Mouse (Mus musculus): ENCODE data around the gene Sapcd2. TPM values are rescaled to one million over a fixed set of nuclear protein-coding genes. Genes with fewer than 3 reads are reported as not detected.

Gene Sapcd2
- polyA plus RNA-seq, 1 experiment from 2014 or later: 37.6 TPM

DNA sequence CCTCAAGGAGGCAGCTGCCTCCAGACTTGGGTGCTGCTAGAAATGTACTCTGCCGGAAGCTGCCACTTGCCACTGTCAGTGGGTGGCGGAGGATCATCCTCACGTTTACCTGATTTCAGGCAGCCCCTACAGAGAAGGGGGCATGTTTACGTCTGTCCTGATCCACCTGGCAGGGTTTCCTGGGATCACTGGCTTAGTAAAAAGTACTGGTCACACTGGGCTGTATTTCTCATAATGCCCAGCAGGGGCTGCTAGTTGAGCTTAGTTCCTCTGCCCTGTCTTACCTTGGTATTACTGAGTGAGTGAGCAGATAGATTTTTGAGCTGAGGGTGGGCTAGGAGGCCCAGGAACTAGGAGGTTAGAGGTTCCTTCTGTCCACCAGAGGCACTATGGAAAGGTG, 4.5 kb downstream of the Sapcd2 start:
- Histone ChIP-seq H3K4me2 (no peak overlapping the region), H3K36me3 (peaks cover 7% of the 10 kb centered on the region; the same call in 1 of the 2 replicates), H3K9ac (no peak overlapping the region), H3K27ac (no peak overlapping the region), H3K27me3 (replicated peaks) (no peaks in the 10 kb centered on the region), H3K4me3 (replicated peaks) (no peak overlapping the region), H3K4me1 (peaks cover 25% of the 10 kb centered on the region), H3K9me3 (no peaks in the 10 kb centered on the region)
- WGBS: 56% methylated on average over 4 of the region's 4 CpGs
- ATAC-seq (ENCODE audit: insufficient read depth, low FRiP score, low read depth): no peak

DNA sequence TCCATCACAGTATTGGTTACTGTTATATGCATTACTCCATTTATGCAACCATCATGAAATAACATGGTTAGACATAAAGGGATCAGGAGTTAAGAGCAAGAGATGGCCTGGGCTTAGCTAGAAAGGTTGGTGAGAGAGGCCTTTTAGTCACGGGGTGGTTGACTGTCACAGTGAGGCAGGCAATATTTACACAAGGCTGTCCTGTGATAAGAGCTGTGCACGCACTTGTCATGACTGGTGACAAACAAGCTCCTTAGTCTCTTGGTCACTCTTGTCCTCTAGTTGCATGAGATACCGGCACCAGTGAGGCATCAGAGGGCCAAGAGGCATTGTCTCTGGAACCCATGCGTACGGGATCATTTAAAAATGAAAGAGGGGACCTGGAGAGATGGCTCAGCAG, 12.4 kb downstream of the Sapcd2 start:
- no peaks in the 10 kb centered on the region for H3K4me1 ChIP-seq
- no peak for ATAC-seq (ENCODE audit: insufficient read depth, low FRiP score, low read depth)
- H3K9me3 ChIP-seq: no peaks in the 10 kb centered on the region
- H3K36me3 ChIP-seq: no peaks in the 10 kb centered on the region
- WGBS: 58% methylated on average over 5 of the region's 5 CpGs
- H3K27ac ChIP-seq: no peak overlapping the region
- H3K27me3 ChIP-seq (replicated peaks): no peaks in the 10 kb centered on the region
- no peak overlapping the region for H3K4me2 ChIP-seq
- no peak overlapping the region for H3K9ac ChIP-seq
- no peak overlapping the region for H3K4me3 ChIP-seq (replicated peaks)

DNA sequence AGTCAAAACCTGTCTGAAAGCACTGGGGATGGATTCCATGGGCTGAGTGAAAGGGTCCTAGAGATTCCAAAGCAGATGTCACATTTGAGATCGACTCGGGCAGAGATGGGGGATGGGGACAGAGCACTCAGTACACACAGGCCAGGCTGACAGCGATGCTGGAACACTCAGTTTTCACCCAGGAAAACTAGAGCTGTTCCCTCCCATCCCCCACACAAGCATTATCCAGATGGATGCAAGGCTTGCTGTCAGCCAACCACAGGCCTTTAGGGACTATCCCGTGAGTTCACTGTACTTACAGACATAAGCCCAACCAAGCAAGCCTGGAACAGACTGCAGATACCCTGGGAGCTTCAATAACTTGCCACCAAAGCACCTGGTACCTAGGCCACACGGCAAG, 19.1 kb downstream of the Sapcd2 start:
- no peak overlapping the region for H3K9ac ChIP-seq
- peaks cover 11% of the 10 kb centered on the region; the same call in 1 of the 2 replicates for H3K27me3 ChIP-seq (replicated peaks)
- no peaks in the 10 kb centered on the region for H3K9me3 ChIP-seq
- H3K27ac ChIP-seq: no peak overlapping the region
- H3K4me1 ChIP-seq: peaks cover 15% of the 10 kb centered on the region
- ATAC-seq (ENCODE audit: insufficient read depth, low FRiP score, low read depth): no peak
- no peak overlapping the region for H3K4me3 ChIP-seq (replicated peaks)
- H3K36me3 ChIP-seq: no peaks in the 10 kb centered on the region
- no peak overlapping the region for H3K4me2 ChIP-seq
- 54% methylated on average over 5 of the region's 5 CpGs for WGBS

DNA sequence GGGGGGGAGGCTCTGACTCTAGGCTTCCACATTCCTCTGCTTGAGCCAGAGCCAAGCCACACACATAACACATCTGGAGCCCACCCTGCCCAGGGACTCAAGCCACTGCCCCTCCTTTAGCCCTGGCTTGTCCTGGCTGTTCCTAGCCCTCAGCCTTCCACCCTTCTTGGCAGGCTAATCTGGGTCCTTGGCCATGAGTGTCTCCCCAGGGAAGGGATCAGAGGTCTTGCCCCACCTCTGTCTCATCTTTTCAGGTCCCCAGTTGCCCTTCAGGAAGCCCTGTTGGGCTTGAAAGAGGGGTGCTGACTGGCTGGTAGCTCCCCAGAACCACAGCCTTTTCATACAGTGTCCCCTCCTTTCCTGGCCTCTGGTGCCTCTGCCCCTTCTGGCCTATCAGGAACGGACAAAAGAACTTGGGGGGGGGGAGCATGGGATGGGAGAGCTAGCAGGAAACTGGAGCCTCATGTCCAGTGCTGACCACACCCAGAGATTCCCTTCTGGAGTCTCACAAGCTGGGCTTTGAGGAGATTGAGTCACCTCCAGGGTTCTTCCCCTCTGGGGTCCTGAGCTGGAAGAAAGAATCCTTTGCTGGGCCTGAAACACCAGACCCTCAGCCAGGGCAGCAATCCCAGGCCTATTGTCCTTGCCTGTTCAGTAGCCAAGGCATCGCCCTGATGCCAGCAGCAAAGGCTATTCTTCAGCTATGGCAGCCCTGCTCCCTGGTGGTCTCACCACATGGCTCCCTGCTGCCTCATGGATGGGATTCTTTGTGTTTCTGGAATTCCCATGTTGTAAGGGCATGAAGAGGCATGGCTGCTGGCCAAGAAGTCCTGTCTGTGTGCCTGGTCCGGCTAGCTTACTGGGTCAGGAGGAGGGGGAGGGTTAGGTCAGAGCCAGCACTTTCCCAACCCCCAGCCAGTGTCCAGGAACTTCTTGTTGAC, 22.4 kb downstream of the Sapcd2 start:
- no peak overlapping the region for H3K4me3 ChIP-seq (replicated peaks)
- H3K4me1 ChIP-seq: peaks cover 15% of the 10 kb centered on the region
- no peak; the same call in 1 of the 2 replicates for ATAC-seq (ENCODE audit: insufficient read depth, low FRiP score, low read depth)
- 30% methylated on average over 3 of the region's 3 CpGs for WGBS
- H3K9ac ChIP-seq: no peak overlapping the region
- H3K27ac ChIP-seq: peak overlapping the region; percentile 65
- no peaks in the 10 kb centered on the region for H3K9me3 ChIP-seq
- no peaks in the 10 kb centered on the region for H3K36me3 ChIP-seq
- H3K27me3 ChIP-seq (replicated peaks): peaks cover 39% of the 10 kb centered on the region
- H3K4me2 ChIP-seq: no peak overlapping the region

DNA sequence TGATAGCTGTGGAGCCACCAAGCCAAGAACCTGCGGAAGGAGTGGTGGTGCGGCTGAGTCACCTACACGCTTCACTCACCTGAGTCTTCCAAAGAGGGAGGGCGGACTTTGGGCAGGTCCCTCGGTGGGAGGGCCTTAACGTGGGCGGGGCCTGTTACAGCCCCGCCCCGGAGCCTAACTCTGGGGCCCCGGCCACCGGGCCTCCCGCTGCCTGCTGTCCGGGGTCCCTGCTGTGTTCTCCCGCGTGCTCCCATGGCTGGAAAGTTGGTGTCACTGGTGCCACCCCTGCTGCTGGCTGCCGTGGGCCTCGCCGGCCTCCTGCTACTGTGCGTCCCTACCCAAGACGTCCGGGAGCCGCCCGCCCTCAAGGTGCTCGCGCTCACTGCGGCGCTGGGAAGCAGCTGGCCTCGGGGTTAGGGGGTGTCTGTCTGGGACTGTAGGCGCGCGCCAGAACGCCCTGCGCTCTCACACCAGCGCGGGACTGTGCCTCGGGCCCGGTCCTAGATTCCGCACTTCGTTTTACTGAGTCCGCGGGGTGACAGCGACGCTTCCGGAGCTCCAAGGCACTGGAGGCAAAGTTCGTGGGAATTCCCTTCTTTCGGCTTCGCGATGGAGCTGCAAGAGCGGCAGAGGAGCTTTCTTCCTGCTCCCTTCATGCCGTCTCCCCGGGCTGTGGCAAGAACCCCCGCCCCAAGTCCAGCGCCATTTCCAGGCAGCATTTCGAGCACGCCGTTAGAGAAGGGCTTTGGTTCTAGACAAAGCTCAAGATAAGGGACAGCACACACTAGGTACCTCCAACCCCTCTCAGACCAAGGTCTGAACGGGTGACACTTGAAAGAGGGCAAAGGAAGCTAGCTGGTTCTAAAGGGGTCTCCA, 23.8 kb downstream of the Sapcd2 start, which contains the start of gene Entpd2:
Gene Entpd2, plus strand, starts transcription at position 154 of the 876 bp plus-strand sequence.
- H3K4me2 ChIP-seq: peak within 1 kb of the TSS; percentile 88
- peak within 1 kb of the TSS; percentile 65; the same call in 1 of the 2 replicates for H3K27ac ChIP-seq
- H3K4me3 ChIP-seq (replicated peaks): peak within 1 kb of the TSS; percentile 44
- peaks cover 53% of the 10 kb centered on the region for H3K27me3 ChIP-seq (replicated peaks)
- ATAC-seq (ENCODE audit: insufficient read depth, low FRiP score, low read depth): peak; percentile 65
- H3K4me1 ChIP-seq: peaks cover 20% of the 10 kb centered on the region
- peak within 1 kb of the TSS; percentile 26; the same call in 1 of the 2 replicates for H3K9ac ChIP-seq
- H3K36me3 ChIP-seq: no peaks in the 10 kb centered on the region
- H3K9me3 ChIP-seq: no peaks in the 10 kb centered on the region
- 2% methylated on average over 57 of the region's 57 CpGs for WGBS

DNA sequence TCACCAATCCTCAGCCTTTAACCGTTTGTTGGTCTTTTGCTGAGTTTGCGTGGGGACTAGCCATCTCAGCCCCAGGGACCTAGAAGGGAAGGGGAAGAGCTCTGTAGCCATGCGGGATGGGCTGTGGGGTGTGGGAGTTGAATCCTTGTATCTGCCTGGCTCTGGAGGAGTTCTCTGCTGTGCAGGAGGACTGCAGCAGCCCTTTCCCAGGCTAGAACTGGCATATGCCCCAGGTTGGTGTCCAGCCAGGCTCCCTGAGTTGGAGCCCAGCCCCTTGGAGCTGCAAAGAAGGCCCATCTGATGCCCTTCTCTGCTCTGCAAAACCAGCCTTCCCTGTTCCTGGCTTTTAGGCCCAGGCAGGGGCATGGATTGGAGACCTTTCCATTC, 24.5 kb downstream of the Sapcd2 start:
- peak overlapping the region; percentile 88 for H3K4me2 ChIP-seq
- H3K9me3 ChIP-seq: no peaks in the 10 kb centered on the region
- peaks cover 59% of the 10 kb centered on the region for H3K27me3 ChIP-seq (replicated peaks)
- WGBS: 38% methylated on average over 3 of the region's 3 CpGs
- no peak overlapping the region for H3K9ac ChIP-seq
- no peak overlapping the region for H3K27ac ChIP-seq
- no peak for ATAC-seq (ENCODE audit: insufficient read depth, low FRiP score, low read depth)
- no peaks in the 10 kb centered on the region for H3K36me3 ChIP-seq
- H3K4me1 ChIP-seq: peaks cover 20% of the 10 kb centered on the region
- H3K4me3 ChIP-seq (replicated peaks): peak overlapping the region; percentile 44

DNA sequence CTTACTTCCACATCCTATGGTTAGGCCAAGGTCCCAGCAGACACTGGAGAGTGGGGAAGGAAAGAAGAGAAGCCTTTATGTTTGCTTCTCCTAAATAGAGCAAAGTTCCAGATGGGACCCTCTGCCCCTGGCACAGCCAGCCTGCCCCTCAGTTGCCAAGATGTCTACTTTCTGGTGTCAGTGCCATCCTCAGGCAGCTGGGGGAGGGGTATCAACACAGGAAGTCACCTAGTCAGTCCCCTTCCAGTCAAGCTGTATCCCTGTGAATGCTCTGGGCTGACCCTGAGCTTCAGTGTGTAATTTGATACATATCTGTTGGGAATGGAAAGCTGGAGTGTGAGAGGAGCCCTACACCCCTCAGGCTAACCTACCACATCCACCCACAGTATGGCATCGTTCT, 24.9 kb downstream of the Sapcd2 start:
- Histone ChIP-seq H3K27ac (no peak overlapping the region), H3K4me1 (peaks cover 20% of the 10 kb centered on the region), H3K4me2 (0 out of 2 replicates have a peak overlapping the region, but pooled peaks have one; percentile 88), H3K27me3 (replicated peaks) (peaks cover 62% of the 10 kb centered on the region), H3K36me3 (no peaks in the 10 kb centered on the region), H3K9ac (no peak overlapping the region), H3K9me3 (no peaks in the 10 kb centered on the region), H3K4me3 (replicated peaks) (no peak overlapping the region)
- ATAC-seq (ENCODE audit: insufficient read depth, low FRiP score, low read depth): no peak
- WGBS: 35% methylated on average over 1 of the region's 1 CpGs

DNA sequence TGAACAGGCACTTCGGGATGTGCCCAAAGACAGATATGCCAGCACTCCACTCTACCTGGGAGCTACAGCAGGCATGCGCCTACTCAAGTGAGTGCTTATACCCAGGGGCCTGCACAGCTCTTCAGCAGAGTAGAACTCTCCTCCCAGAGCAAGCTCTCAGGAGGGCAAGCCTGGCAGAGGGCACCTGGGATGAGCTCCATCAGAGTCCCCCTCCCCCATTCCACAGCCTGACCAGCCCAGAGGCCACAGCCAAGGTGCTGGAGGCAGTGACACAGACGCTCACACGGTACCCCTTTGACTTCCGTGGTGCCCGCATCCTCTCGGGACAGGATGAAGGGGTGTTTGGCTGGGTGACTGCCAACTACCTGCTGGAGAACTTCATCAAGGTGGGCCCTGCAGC, 25.9 kb downstream of the Sapcd2 start:
- H3K4me1 ChIP-seq: peaks cover 21% of the 10 kb centered on the region
- no peak overlapping the region for H3K9ac ChIP-seq
- H3K9me3 ChIP-seq: no peaks in the 10 kb centered on the region
- no peak overlapping the region for H3K4me3 ChIP-seq (replicated peaks)
- H3K4me2 ChIP-seq: no peak overlapping the region
- WGBS: 88% methylated on average over 7 of the region's 7 CpGs
- ATAC-seq (ENCODE audit: insufficient read depth, low FRiP score, low read depth): no peak
- no peaks in the 10 kb centered on the region for H3K36me3 ChIP-seq
- H3K27me3 ChIP-seq (replicated peaks): peaks cover 70% of the 10 kb centered on the region
- no peak overlapping the region for H3K27ac ChIP-seq

DNA sequence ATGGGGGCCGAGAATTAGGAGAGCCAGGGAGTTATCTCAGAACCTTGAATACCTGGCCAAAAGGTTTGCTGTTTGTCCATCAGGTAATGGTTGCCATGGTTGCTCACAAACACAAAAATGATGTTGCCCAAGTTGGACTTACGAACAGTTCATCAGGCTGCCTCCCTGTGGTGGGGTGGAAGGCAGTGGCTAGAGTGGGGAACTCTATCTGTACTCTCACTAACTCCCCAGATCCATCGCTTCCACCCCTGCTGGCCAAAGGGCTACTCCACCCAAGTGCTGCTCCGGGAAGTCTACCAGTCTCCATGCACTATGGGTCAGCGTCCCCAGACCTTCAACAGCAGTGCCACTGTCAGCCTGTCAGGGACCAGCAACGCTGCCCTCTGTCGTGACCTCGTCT, 26.9 kb downstream of the Sapcd2 start, which contains the start of gene Npdc1:
Gene Npdc1, plus strand, starts transcription at position 301 of the 400 bp plus-strand sequence.
- Histone ChIP-seq H3K4me2 (no peak within 1 kb of the TSS), H3K4me3 (replicated peaks) (no peak within 1 kb of the TSS), H3K27ac (no peak within 1 kb of the TSS), H3K9ac (no peak within 1 kb of the TSS), H3K9me3 (no peaks in the 10 kb centered on the region), H3K27me3 (replicated peaks) (peaks cover 80% of the 10 kb centered on the region), H3K4me1 (peaks cover 24% of the 10 kb centered on the region), H3K36me3 (no peaks in the 10 kb centered on the region)
- ATAC-seq (ENCODE audit: insufficient read depth, low FRiP score, low read depth): no peak
- 59% methylated on average over 8 of the region's 8 CpGs for WGBS

DNA sequence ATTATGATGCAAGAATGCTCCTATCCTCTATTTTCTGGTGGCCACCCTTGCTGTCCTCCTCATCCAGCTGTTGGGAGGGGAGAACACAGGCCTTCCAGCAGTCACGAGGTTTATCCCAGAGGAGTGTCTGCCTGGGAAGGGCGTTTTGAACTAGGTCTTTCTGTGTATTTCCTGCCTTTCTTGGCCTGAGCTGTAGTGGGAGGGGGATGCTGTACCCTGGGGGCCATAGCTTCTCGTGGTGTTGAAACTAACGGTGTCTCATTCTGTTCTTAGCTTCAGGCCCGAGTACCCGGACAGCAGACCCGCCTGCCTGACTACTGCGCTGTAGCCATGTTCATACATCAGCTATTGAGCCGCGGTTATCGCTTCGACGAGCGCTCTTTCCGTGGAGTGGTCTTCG, 28.2 kb downstream of the Sapcd2 start:
- ATAC-seq (ENCODE audit: insufficient read depth, low FRiP score, low read depth): no peak
- WGBS: 20% methylated on average over 16 of the region's 16 CpGs
- peaks cover 72% of the 10 kb centered on the region for H3K27me3 ChIP-seq (replicated peaks)

DNA sequence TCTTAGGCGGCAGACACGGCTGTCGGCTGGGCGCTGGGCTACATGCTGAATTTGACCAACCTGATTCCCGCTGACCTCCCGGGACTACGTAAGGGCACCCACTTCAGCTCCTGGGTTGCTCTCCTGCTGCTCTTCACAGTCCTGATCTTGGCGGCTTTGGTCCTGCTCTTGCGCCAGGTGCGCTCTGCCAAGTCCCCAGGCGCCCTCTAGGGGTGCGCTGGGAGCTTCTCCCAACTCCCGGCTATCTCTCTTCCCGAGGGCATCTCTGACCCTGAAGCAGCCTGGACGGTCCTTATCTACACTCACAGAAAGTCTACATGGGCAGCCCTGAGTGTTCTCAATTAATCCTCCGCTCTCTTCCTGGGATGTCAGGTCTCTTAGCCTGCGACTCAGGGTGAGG, 28.6 kb downstream of the Sapcd2 start:
- H3K9me3 ChIP-seq: no peaks in the 10 kb centered on the region
- no peak for ATAC-seq (ENCODE audit: insufficient read depth, low FRiP score, low read depth)
- no peak overlapping the region for H3K9ac ChIP-seq
- H3K4me2 ChIP-seq: peak overlapping the region; percentile 38
- H3K27ac ChIP-seq: no peak overlapping the region
- 4% methylated on average over 17 of the region's 17 CpGs for WGBS
- peaks cover 9% of the 10 kb centered on the region for H3K4me1 ChIP-seq
- peaks cover 69% of the 10 kb centered on the region for H3K27me3 ChIP-seq (replicated peaks)
- H3K4me3 ChIP-seq (replicated peaks): peak overlapping the region; percentile 12
- H3K36me3 ChIP-seq: no peaks in the 10 kb centered on the region

More for the DNA sequence above, 28.2 kb downstream of the Sapcd2 start:
- Histone ChIP-seq H3K36me3 (no peaks in the 10 kb centered on the region), H3K9me3 (no peaks in the 10 kb centered on the region), H3K4me2 (peak overlapping the region; percentile 38), H3K27ac (no peak overlapping the region), H3K4me3 (replicated peaks) (peak overlapping the region; percentile 12), H3K9ac (no peak overlapping the region), H3K4me1 (peaks cover 12% of the 10 kb centered on the region)

Measured in stomach, embryonic 15.5 days (tissue).